Mouse (Mus musculus): ENCODE measurements around the gene Synpo2l. TPM values are rescaled to one million over a fixed set of nuclear protein-coding genes. Genes with fewer than 3 reads are reported as not detected.

Synpo2l gene
- 0.15 and 0.26 TPM in 2 replicates for polyA plus RNA-seq (2012; rRNA removed)

GRCm38 (mm10) chr14:20668154-20668810, at the start of gene Synpo2l:
Gene Synpo2l, minus strand, starts transcription at chr14:20668354.

GRCm38 (mm10) chr14:20707201-20708190, 39.3 kb upstream of the Synpo2l start, which contains the start of gene Zswim8:
Gene Zswim8, plus strand, starts transcription at chr14:20707552.

GRCm38 (mm10) chr14:20702741-20703381, 34.7 kb upstream of the Synpo2l start, which contains the start of gene Chchd1:
Gene Chchd1, plus strand, starts transcription at chr14:20703006.

GRCm38 (mm10) chr14:20694884-20695760, 27.0 kb upstream of the Synpo2l start, which contains the start of gene Fut11:
Gene Fut11, plus strand, starts transcription at chr14:20694968.

DNA sequence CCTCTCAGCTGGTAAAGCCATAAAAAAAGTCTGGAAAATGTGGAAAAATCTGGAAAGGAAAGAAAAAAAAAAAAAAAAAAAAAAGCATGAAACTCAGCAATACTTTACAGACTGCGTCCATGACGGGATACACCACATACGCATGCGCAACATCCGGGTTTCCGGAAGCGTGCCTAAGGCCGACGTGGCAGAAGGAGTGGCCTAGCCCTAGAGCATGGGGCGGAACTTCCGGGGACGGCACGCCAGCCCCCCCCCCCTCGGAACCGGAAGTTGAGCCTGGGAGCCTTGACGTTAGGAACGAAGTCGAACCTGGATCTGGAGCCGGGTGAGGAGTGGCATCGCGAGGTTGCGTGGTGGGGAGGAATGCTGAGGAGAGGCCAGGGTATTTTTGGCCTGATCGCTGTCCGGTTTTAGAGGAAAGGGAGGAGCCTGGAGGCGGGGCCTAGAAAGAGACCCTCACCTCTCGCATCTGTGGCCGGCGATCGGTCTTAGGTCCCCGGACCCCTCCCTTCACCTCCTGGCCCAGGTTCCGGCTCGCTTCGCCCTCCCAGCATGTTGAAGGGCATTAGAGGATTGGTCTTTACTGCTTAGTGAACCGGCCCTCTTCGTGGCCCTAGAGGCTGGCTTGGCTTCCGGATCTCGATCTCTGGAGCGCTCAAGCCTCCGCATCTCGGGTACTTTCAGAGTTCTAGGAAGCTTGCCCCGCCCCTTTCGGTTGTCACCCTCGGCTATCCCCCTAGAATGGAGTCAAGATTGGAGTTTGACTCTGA, 6.1 kb upstream of the Synpo2l start, which contains the start of gene Sec24c:
Gene Sec24c (plus strand): TSS at position 245 of the 770 bp plus-strand sequence.

DNA sequence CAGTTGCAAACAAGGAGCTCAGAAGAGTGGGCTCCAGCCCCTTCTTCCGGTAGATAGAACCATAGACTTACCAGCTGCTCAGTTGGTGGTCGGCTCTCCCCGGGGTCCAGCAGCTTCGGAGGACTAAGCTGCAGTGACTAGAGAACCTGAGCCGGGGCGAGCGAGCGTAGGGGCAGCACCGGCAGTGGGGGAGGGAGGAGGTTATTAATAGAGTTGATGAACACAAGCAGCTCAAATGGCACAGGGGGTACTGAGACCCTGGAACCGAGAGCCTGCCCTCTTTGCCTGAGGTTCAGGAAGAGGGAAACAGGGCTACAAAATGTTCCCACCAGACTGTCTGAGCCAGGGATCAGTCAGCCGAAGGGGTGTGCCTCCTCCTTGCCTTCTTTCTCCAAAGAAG, 11.8 kb downstream of the Synpo2l start, which contains the start of gene Myoz1:
Gene Myoz1 (minus strand): TSS at position 180 of the 400 bp plus-strand sequence.

DNA sequence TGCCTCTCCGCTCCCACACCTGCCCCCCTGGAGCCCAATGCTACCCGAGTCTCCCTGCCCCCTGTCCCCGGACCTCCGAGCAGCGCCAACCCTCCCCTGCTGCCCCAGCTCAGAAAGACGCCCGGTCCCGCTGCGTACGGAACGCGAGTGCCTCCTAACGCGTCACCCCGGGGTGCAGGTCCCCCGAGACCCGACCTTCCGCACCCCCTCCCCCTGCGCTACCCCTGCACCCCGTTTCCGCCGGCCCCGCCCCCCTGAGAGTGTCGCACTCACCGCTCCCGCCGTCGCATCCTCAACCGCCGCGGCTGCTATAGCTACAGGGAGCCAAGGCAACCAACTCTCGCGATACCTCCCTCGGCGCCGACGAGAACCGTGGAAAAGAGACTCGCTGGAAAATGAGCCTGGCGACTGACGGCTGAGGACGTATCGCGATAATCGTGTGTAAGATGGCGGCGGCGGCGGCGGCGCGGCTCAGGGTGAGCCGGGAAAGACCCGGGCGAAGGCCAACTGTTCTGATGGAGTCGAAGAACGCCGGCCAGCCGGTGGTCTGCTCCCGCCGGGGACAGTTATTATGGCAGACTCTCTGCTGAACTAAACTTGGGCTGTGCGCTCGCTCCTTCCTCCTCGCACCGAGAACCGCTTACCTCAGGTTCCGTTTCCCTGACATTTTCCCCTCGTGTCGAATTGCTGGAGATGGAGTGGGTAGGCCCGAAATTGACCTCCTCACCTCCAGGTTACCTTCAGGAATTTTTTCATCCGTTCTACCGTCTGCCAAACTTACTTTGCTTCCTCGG, 27.3 kb downstream of the Synpo2l start, which contains the start of gene Usp54:
Gene Usp54 (minus strand): TSS at position 420 of the 794 bp plus-strand sequence.

Other genes with a start within 250 kb of the Synpo2l start
- gene Cfap70, start 216.1 kb downstream of the Synpo2l start, polyA plus RNA-seq (2012; rRNA removed) = 1.2 TPM in 2 replicates
- gene Anxa7, start 188.2 kb downstream of the Synpo2l start, polyA plus RNA-seq (2012; rRNA removed) = 89.2 and 116 TPM in 2 replicates
- gene Mss51, start 171.5 kb downstream of the Synpo2l start, polyA plus RNA-seq (2012; rRNA removed) = 0.30 and 0.32 TPM in 2 replicates
- 6.5 and 8.3 TPM in 2 replicates for gene Ppp3cb, start 121.8 kb downstream of the Synpo2l start, polyA plus RNA-seq (2012; rRNA removed)
- 9.4 and 13.0 TPM in 2 replicates for gene Usp54, start 27.3 kb downstream of the Synpo2l start, polyA plus RNA-seq (2012; rRNA removed)
- 0.14 TPM in 1 of 2 replicates, not detected in the other for gene Myoz1, start 11.8 kb downstream of the Synpo2l start, polyA plus RNA-seq (2012; rRNA removed)
- 273 and 281 TPM in 2 replicates for gene Sec24c, start 6.0 kb upstream of the Synpo2l start, polyA plus RNA-seq (2012; rRNA removed)
- gene Fut11, start 26.6 kb upstream of the Synpo2l start, polyA plus RNA-seq (2012; rRNA removed) = 53.0 and 81.9 TPM in 2 replicates
- 24.3 and 35.0 TPM in 2 replicates for gene Chchd1, start 34.7 kb upstream of the Synpo2l start, polyA plus RNA-seq (2012; rRNA removed)
- 313 and 413 TPM in 2 replicates for gene Zswim8, start 39.2 kb upstream of the Synpo2l start, polyA plus RNA-seq (2012; rRNA removed)
- gene Ndst2, start 66.2 kb upstream of the Synpo2l start, polyA plus RNA-seq (2012; rRNA removed) = 57.2 and 65.6 TPM in 2 replicates
- 99.6 and 105 TPM in 2 replicates for gene Camk2g, start 125.7 kb upstream of the Synpo2l start, polyA plus RNA-seq (2012; rRNA removed)
- 24.2 and 24.8 TPM in 2 replicates for gene Plau, start 168.3 kb upstream of the Synpo2l start, polyA plus RNA-seq (2012; rRNA removed)